11 mouse cellular contexts compared by ENCODE assay signal in genomic region chr5:75734508-75734907, GRCm38 (mm10).
A peak's percentile ranks its signal among the peaks of the same experiment; 100 is the strongest.
DNase-seq lines count a peak whose midpoint lies in the region; ATAC-seq and TF ChIP-seq lines count a peak whose summit lies in the region.
"Had no signal": no experiment of that assay in that cellular context is flagged by ENCODE, and none has a peak within 500 bp of the region (broad histone marks: within the 10 kb centered on the region; RNA-seq: fewer than 3 reads in every experiment).

No protein-coding gene starts in this region.

- H3K36me3 ChIP-seq in lung, embryonic 16.5 days (ENCODE audit: control insufficient read depth, insufficient read depth, low read length), result no peaks in the 10 kb centered on the region
- H3K36me3 ChIP-seq in lung, postnatal 0 days (ENCODE audit: insufficient read depth, low read length), result no peaks in the 10 kb centered on the region
- peaks cover 5% of the 10 kb centered on the region; the same call in 1 of the 2 replicates for H3K36me3 ChIP-seq in heart, embryonic 16.5 days (ENCODE audit: control insufficient read depth, insufficient read depth)
- H3K36me3 ChIP-seq in stomach, postnatal 0 days (ENCODE audit: control insufficient read depth, insufficient read depth, low read length), result no peaks in the 10 kb centered on the region

- H3K4me3 ChIP-seq in lung, embryonic 16.5 days (ENCODE audit: low read length), result no peak overlapping the region
- H3K4me3 ChIP-seq in lung, postnatal 0 days (ENCODE audit: low read depth, low read length), result no peak overlapping the region
- peak overlapping the region; percentile 17; the same call in 1 of the 2 replicates for H3K4me3 ChIP-seq in heart, embryonic 16.5 days (ENCODE audit: low read length)
- H3K4me3 ChIP-seq in stomach, postnatal 0 days (ENCODE audit: low read depth, low read length), result 0 out of 2 replicates have a peak overlapping the region, but pooled peaks have one; percentile 15
- H3K4me3 ChIP-seq: erythroblast, embryonic 14.5 days had no signal

- no peaks in the 10 kb centered on the region for H3K9me3 ChIP-seq in lung, embryonic 16.5 days (ENCODE audit: control insufficient read depth, low read length)
- H3K9me3 ChIP-seq in lung, postnatal 0 days (ENCODE audit: low read length), result no peaks in the 10 kb centered on the region
- peaks cover 2% of the 10 kb centered on the region for H3K9me3 ChIP-seq in heart, embryonic 16.5 days (replicated peaks; ENCODE audit: control insufficient read depth, low read length)
- H3K9me3 ChIP-seq in stomach, postnatal 0 days (ENCODE audit: control insufficient read depth, low read length), result no peaks in the 10 kb centered on the region

- no peaks in the 10 kb centered on the region for H3K27me3 ChIP-seq in lung, embryonic 16.5 days (ENCODE audit: control insufficient read depth, insufficient read depth, low read depth, low read length)
- H3K27me3 ChIP-seq in lung, postnatal 0 days (replicated peaks; ENCODE audit: insufficient read depth, low read length), result no peaks in the 10 kb centered on the region
- H3K27me3 ChIP-seq in heart, embryonic 16.5 days (ENCODE audit: control insufficient read depth, insufficient read depth, low read length), result no peaks in the 10 kb centered on the region; the same call in 1 of the 2 replicates
- H3K27me3 ChIP-seq in stomach, postnatal 0 days (ENCODE audit: control insufficient read depth, insufficient read depth, low read length), result no peaks in the 10 kb centered on the region

- TF ChIP-seq CTCF in lung, postnatal 0 days (IDR thresholded peaks at IDR 0.05), result no peak
- TF ChIP-seq CTCF in stomach, postnatal 0 days (IDR thresholded peaks at IDR 0.05; ENCODE audit: low read depth), result no peak

- no peak overlapping the region for H3K9ac ChIP-seq in lung, embryonic 16.5 days (ENCODE audit: low read length)
- H3K9ac ChIP-seq in lung, postnatal 0 days (replicated peaks; ENCODE audit: low read depth), result no peak overlapping the region
- H3K9ac ChIP-seq in heart, embryonic 16.5 days (ENCODE audit: low read length), result no peak overlapping the region
- H3K9ac ChIP-seq in stomach, postnatal 0 days (ENCODE audit: low read length), result no peak overlapping the region

- H3K4me1 ChIP-seq in lung, embryonic 16.5 days (replicated peaks; ENCODE audit: control insufficient read depth, insufficient read depth, low read length), result no peaks in the 10 kb centered on the region
- H3K4me1 ChIP-seq in lung, postnatal 0 days (ENCODE audit: insufficient read depth, low read depth, low read length), result no peaks in the 10 kb centered on the region
- H3K4me1 ChIP-seq in heart, embryonic 16.5 days (ENCODE audit: control insufficient read depth, insufficient read depth, low read length), result no peaks in the 10 kb centered on the region
- no peaks in the 10 kb centered on the region for H3K4me1 ChIP-seq in stomach, postnatal 0 days (replicated peaks; ENCODE audit: control insufficient read depth, insufficient read depth)

- H3K4me2 ChIP-seq in lung, embryonic 16.5 days (ENCODE audit: low read depth, low read length), result no peak overlapping the region
- H3K4me2 ChIP-seq in lung, postnatal 0 days (replicated peaks; ENCODE audit: low read depth, low read length), result no peak overlapping the region
- H3K4me2 ChIP-seq in heart, embryonic 16.5 days (ENCODE audit: low read depth, low read length), result peak overlapping the region; percentile 31; the same call in 1 of the 2 replicates
- no peak overlapping the region; the same call in 1 of the 2 replicates for H3K4me2 ChIP-seq in stomach, postnatal 0 days (replicated peaks; ENCODE audit: low read depth)

- DNase-seq in lung, postnatal 0 days (ENCODE audit: low spot score), result no peak
- peak; percentile 49 for DNase-seq in liver
- DNase-seq in stomach, postnatal 0 days (ENCODE audit: low spot score), result peak; percentile 36
- no peak for DNase-seq in lung, postnatal 25 days (ENCODE audit: low spot score)
- DNase-seq: adrenal gland, adult 8-10 months; lung, adult 18-20 months had no signal

- no peak overlapping the region for H3K27ac ChIP-seq in lung, embryonic 16.5 days (ENCODE audit: low read length)
- H3K27ac ChIP-seq in lung, postnatal 0 days (ENCODE audit: low read length), result no peak overlapping the region
- H3K27ac ChIP-seq in heart, embryonic 16.5 days (ENCODE audit: low read length), result peak overlapping the region; percentile 61
- H3K27ac ChIP-seq in stomach, postnatal 0 days (replicated peaks), result no peak overlapping the region; the same call in 1 of the 2 replicates

- 81% methylated on average over 14 of the region's 14 CpGs for WGBS in lung, embryonic 16.5 days
- WGBS in lung, postnatal 0 days, result 84% methylated on average over 14 of the region's 14 CpGs
- 63% methylated on average over 14 of the region's 14 CpGs for WGBS in heart, embryonic 16.5 days
- WGBS in stomach, postnatal 0 days, result 75% methylated on average over 14 of the region's 14 CpGs

- 0 out of 2 replicates have a peak, but pooled peaks have one; percentile 15 for ATAC-seq in lung, embryonic 16.5 days (ENCODE audit: low read depth)
- no peak for ATAC-seq in lung, postnatal 0 days
- peak; percentile 86 for ATAC-seq in heart, embryonic 16.5 days (replicated peaks; ENCODE audit: extremely low read depth, insufficient read depth, low FRiP score)
- ATAC-seq in stomach, postnatal 0 days (ENCODE audit: low FRiP score, low TSS enrichment), result peak; percentile 69; the same call in 1 of the 2 replicates
- no peak for ATAC-seq in frontal cortex, adult (ENCODE audit: low TSS enrichment)
- no peak for ATAC-seq in granulocyte monocyte progenitor cell, adult 5-6 weeks (replicated peaks; ENCODE audit: poor library complexity, severe bottlenecking)

- TF ChIP-seq EP300 in lung, postnatal 0 days (IDR thresholded peaks at IDR 0.05), result no peak
- TF ChIP-seq EP300 in stomach, postnatal 0 days (optimal IDR thresholded peaks at IDR 0.05), result no peak

Comparison
In these comparisons a context has a peak if more than half of its experiments do, and no peak if none do; other contexts are left out.
1. ATAC-seq: peak in lung, embryonic 16.5 days (single experiment), heart, embryonic 16.5 days (single experiment) and stomach, postnatal 0 days (single experiment); none in lung, postnatal 0 days (single experiment), frontal cortex, adult (single experiment) and granulocyte monocyte progenitor cell, adult 5-6 weeks (single experiment).
2. H3K4me3 ChIP-seq: peak in heart, embryonic 16.5 days (single experiment) and stomach, postnatal 0 days (single experiment); none in lung, embryonic 16.5 days (single experiment) and lung, postnatal 0 days (single experiment).
3. DNase-seq: peak in liver (single experiment) and stomach, postnatal 0 days (single experiment); none in lung, postnatal 0 days (single experiment) and lung, postnatal 25 days (single experiment).